Mouse (Mus musculus) limb, embryonic 13.5 days (tissue): Measurements from ENCODE around the gene Rab3il1. TPM values are rescaled to one million over a fixed set of nuclear protein-coding genes. Genes with fewer than 3 reads are reported as not detected.

ENCODE experiments used
- ATAC-seq: fragments of 200-750 bp; cut with Nextera tagmentation; 2 replicates; pipeline ENCODE4 v1.8.0; 2017; ENCODE audit warnings: low read depth, moderate number of reproducible peaks, moderate TSS enrichment; ENCODE audit not compliant: low FRiP score
- H3K27ac ChIP-seq: fragments of 300-500 bp; sonication (generic); 2 replicates; pipeline ENCODE4 v1.5.1; 2015; ENCODE audit warnings: inconsistent platforms, mild to moderate bottlenecking, moderate library complexity
- H3K27me3 ChIP-seq: fragments of 300-500 bp; sonication (generic); 2 replicates; pipeline ENCODE4 v1.6.1; 2015; ENCODE audit warnings: mild to moderate bottlenecking, inconsistent platforms
- H3K36me3 ChIP-seq: fragments of 300-500 bp; sonication (generic); 2 replicates; pipeline ENCODE4 v1.6.1; 2015; ENCODE audit warnings: inconsistent platforms, mild to moderate bottlenecking, moderate library complexity
- H3K4me1 ChIP-seq: fragments of 300-500 bp; sonication (generic); 2 replicates; pipeline ENCODE4 v1.6.1; 2015; ENCODE audit warnings: inconsistent platforms
- H3K4me2 ChIP-seq: fragments of 300-500 bp; sonication (generic); replicated peaks from 2 replicates; pipeline ENCODE4 v1.6.1; 2015; ENCODE audit warnings: inconsistent platforms, mild to moderate bottlenecking, moderate library complexity
- H3K4me3 ChIP-seq: fragments of 300-500 bp; sonication (generic); 2 replicates; pipeline ENCODE4 v1.5.1; 2015; ENCODE audit warnings: moderate library complexity, mild to moderate bottlenecking, inconsistent platforms
- H3K9ac ChIP-seq: fragments of 300-500 bp; sonication (generic); 2 replicates; pipeline ENCODE4 v1.6.1; 2015; ENCODE audit warnings: mild to moderate bottlenecking, inconsistent platforms
- H3K9me3 ChIP-seq: fragments of 300-500 bp; sonication (generic); 2 replicates; pipeline ENCODE4 v1.6.1; 2016; ENCODE audit warnings: inconsistent platforms
- WGBS: fragments of 180-500 bp; shearing (Covaris S2); methylation state at CpG from one replicate; pipeline ENCODE4 v1.1.7; 2015; 5-methylcytosine and 5-hydroxymethylcytosine counted together
- polyA plus RNA-seq: library from polyadenylated mRNA; unstranded; fragments of >200 nt; fragmentation: Nextera tagmentation; extraction: Ambion mirVana; gene quantifications from 2 replicates; pipeline ENCODE4 v1.2.1, GENCODE M21; 2015

The Rab3il1 gene
- polyA plus RNA-seq, 1 experiment from 2014 or later, result 40.6 TPM

GRCm38 (mm10) chr19:10058352-10058825 lies 56.9 kb downstream of the Rab3il1 start:
- 90% methylated on average over 1 of the region's 1 CpGs for WGBS
- H3K9me3 ChIP-seq, result no peaks in the 10 kb centered on the region
- ATAC-seq, result no peak
- H3K9ac ChIP-seq, result no peak overlapping the region
- peaks cover 11% of the 10 kb centered on the region for H3K4me1 ChIP-seq
- no peak overlapping the region for H3K4me3 ChIP-seq
- H3K4me2 ChIP-seq, result no peak overlapping the region
- H3K36me3 ChIP-seq, result peaks cover 70% of the 10 kb centered on the region
- no peaks in the 10 kb centered on the region for H3K27me3 ChIP-seq
- no peak overlapping the region for H3K27ac ChIP-seq

DNA sequence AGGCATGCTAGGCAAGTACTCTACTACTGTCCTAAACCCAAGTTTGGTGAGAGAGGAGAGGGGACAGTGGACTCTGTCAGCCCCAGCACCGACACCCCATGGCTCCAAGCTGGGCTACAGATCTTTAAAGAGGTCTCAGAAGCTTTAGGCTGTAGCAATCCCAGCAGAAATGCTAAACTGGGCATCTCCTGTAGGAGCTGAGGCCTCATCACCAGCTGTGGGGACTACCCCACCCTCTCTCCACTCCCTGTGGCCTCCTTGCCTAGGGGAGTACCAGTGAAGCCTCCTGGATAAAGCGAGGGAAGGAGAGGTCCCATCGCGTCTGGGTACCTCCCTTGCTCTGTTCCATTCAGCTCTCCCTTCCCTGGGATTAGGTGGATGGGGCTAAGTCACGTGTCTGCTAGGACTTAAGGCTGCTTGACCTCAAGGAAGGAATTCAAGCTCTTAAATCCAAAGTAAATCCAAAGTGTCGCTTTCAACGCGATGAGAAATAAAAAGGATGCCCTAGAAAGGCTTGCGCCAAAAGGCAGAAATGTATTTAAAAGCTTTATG lies 57.5 kb downstream of the Rab3il1 start:
- no peak for ATAC-seq
- no peaks in the 10 kb centered on the region for H3K27me3 ChIP-seq

DNA sequence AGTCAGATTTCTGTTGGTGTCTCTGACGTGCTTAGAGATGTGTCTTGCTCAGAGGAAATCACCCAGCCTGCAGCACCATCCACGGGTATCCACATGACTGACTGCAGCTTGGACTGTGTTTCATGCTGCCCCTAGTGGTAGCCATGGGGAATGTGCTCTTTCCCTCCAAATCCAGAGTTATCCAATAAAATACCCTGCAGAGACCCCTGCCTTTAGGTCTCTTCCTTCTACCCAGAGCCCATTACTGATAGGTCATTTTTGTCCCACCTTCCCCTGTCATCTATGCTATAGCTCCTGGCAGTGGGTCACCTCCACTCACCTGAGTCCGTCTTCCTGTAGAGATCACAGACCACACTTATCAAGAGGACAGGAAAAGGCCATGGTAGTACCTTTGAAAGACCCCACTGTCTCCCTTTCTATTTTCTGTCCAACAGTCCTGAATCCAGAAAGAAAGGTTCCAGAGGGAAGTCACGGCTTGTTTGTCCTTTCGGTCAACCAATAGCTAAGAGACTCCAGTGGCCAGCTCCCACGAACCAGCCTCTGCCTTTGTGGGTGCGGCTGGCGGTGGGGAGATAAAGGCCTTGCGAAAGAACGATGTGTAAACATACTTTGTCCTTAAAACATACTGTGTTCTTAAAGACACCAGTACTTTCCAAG lies 58.6 kb downstream of the Rab3il1 start:
- WGBS, result 60% methylated on average over 10 of the region's 10 CpGs
- H3K4me3 ChIP-seq, result no peak overlapping the region
- no peak overlapping the region for H3K9ac ChIP-seq
- ATAC-seq, result peak; percentile 42; the same call in 1 of the 2 replicates
- H3K36me3 ChIP-seq, result peaks cover 72% of the 10 kb centered on the region
- no peak overlapping the region for H3K27ac ChIP-seq
- H3K4me2 ChIP-seq, result no peak overlapping the region
- no peaks in the 10 kb centered on the region for H3K27me3 ChIP-seq
- peaks cover 11% of the 10 kb centered on the region for H3K4me1 ChIP-seq
- no peaks in the 10 kb centered on the region for H3K9me3 ChIP-seq

More for the DNA sequence above, 57.5 kb downstream of the Rab3il1 start:
- WGBS, result 68% methylated on average over 9 of the region's 9 CpGs
- H3K9me3 ChIP-seq, result no peaks in the 10 kb centered on the region
- H3K4me2 ChIP-seq, result no peak overlapping the region
- H3K4me3 ChIP-seq, result no peak overlapping the region
- H3K27ac ChIP-seq, result no peak overlapping the region
- no peak overlapping the region for H3K9ac ChIP-seq
- peaks cover 70% of the 10 kb centered on the region for H3K36me3 ChIP-seq
- H3K4me1 ChIP-seq, result peaks cover 11% of the 10 kb centered on the region

GRCm38 (mm10) chr19:10060783-10061590 lies 59.5 kb downstream of the Rab3il1 start:
- Histone ChIP-seq H3K9me3 (no peaks in the 10 kb centered on the region), H3K27me3 (no peaks in the 10 kb centered on the region), H3K4me3 (no peak overlapping the region), H3K4me1 (peaks cover 11% of the 10 kb centered on the region), H3K27ac (no peak overlapping the region), H3K9ac (no peak overlapping the region), H3K4me2 (no peak overlapping the region), H3K36me3 (peaks cover 73% of the 10 kb centered on the region)
- 62% methylated on average over 8 of the region's 8 CpGs for WGBS
- ATAC-seq, result no peak

DNA sequence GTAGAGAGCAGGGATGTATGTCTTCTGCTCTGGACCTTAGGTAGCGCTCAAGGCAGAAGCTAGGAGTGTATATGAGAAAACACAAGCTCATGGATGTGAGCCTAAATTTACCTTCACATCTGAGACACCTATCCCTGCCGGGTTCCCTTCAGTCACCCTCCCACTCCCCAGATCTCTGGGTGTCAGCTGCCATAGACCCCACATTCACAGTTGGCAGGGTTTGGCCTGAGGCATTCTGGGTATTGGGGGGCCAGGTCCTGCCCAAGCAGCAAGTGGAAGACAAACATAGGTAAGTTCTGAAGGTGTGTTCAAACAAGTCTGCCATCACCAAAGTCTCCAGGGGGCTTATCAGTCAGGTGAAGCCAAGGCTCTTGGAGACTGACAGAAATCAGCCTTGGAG lies 60.2 kb downstream of the Rab3il1 start:
- H3K4me3 ChIP-seq, result no peak overlapping the region
- no peaks in the 10 kb centered on the region for H3K9me3 ChIP-seq
- H3K27ac ChIP-seq, result no peak overlapping the region
- peaks cover 73% of the 10 kb centered on the region for H3K36me3 ChIP-seq
- peaks cover 11% of the 10 kb centered on the region for H3K4me1 ChIP-seq
- H3K27me3 ChIP-seq, result no peaks in the 10 kb centered on the region
- ATAC-seq, result no peak
- 95% methylated on average over 2 of the region's 2 CpGs for WGBS
- no peak overlapping the region for H3K9ac ChIP-seq
- H3K4me2 ChIP-seq, result no peak overlapping the region

DNA sequence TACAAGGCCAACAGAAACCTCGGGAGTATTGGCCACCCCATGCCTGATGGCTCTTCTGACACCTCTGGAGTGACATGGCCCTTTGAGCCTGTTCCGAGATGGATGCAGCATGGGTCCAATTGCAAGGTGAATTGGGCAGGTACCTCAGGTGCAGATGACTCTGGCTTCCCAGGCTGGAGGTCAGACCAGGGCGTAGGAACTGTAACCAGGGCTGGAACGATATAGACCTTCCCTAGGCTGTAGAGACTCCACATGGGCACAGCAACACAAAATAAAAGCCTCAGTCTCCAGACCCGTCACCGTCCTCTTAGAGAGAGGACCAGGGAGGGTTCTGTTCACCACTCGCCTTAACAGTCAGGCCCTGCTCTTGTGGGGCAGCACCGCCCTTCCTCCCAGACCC lies 60.8 kb downstream of the Rab3il1 start:
- Histone ChIP-seq H3K4me1 (peaks cover 11% of the 10 kb centered on the region), H3K9me3 (no peaks in the 10 kb centered on the region), H3K27ac (no peak overlapping the region), H3K36me3 (peaks cover 74% of the 10 kb centered on the region), H3K9ac (no peak overlapping the region), H3K4me2 (no peak overlapping the region), H3K4me3 (no peak overlapping the region), H3K27me3 (no peaks in the 10 kb centered on the region)
- no peak for ATAC-seq
- WGBS, result 86% methylated on average over 8 of the region's 8 CpGs

DNA sequence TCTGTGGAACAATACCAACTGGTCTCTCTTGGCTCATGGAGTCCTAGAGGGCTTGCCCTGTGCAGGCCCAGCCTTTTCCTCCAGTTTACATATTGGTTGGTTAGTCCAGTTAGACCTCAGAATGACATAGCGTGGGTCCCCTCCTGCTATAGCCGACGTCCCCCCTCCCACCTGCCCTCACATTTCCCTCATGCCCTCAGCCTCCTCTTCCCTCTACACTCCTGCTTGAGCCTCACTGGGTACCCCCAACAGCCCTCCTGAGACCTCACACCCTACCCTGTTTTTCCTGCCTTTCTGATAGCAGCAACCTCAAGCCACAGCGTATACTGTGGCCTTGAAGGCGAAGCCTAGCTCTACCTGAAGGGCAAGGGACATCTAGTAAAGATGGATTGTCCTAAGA lies 61.4 kb downstream of the Rab3il1 start:
- H3K4me1 ChIP-seq, result peaks cover 5% of the 10 kb centered on the region
- H3K36me3 ChIP-seq, result peaks cover 77% of the 10 kb centered on the region
- no peak overlapping the region for H3K4me2 ChIP-seq
- ATAC-seq, result no peak
- H3K9me3 ChIP-seq, result no peaks in the 10 kb centered on the region
- no peak overlapping the region for H3K9ac ChIP-seq
- H3K4me3 ChIP-seq, result no peak overlapping the region
- 94% methylated on average over 5 of the region's 5 CpGs for WGBS
- H3K27me3 ChIP-seq, result no peaks in the 10 kb centered on the region
- H3K27ac ChIP-seq, result no peak overlapping the region

- WGBS, result 82% methylated on average over 10 of the region's 10 CpGs
- no peaks in the 10 kb centered on the region for H3K27me3 ChIP-seq
- H3K4me1 ChIP-seq, result peaks cover 4% of the 10 kb centered on the region; the same call in 1 of the 2 replicates
- H3K27ac ChIP-seq, result no peak overlapping the region
- no peak overlapping the region for H3K4me3 ChIP-seq
- no peaks in the 10 kb centered on the region for H3K9me3 ChIP-seq
- H3K9ac ChIP-seq, result no peak overlapping the region
- no peak overlapping the region for H3K4me2 ChIP-seq
- H3K36me3 ChIP-seq, result peaks cover 87% of the 10 kb centered on the region
- ATAC-seq, result no peak
Measured at GRCm38 (mm10) chr19:10064173-10065012, 62.9 kb downstream of the Rab3il1 start.

DNA sequence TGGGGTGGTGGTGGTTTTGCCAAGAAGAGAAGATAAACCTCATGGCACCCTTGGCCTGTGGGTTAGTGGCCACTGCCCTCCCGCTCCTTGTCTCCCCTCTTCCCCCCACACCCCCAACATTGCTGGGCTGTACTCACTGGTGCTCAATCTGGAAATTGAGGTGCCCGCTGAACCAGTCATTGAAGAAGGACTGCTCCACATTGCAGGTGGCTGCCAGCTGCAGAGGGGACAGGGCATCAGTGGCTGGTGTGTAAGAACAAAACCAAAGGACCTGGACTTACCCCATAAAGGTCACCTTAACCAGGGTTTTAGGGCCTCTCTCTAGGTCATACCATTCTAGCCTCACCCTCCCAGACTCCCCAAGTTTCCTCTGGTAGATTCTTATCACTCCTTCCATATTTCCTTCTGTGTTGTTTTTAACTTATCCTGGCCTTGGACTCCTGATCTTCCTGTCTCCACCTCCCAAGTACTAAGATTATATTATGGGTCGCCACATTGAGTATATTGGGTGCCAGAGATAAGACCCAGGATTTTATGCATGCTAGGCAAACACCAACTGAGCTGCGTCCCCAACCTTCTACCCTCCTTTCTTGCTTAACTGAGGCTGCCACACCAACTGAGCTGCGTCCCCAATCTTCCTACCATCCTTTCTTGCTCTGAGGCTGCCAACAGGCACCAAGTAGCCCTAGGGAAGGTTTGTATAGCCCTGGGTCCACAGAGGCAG lies 64.2 kb downstream of the Rab3il1 start:
- Histone ChIP-seq H3K4me2 (no peak overlapping the region), H3K4me3 (no peak overlapping the region), H3K9ac (no peak overlapping the region), H3K9me3 (no peaks in the 10 kb centered on the region), H3K27me3 (no peaks in the 10 kb centered on the region), H3K27ac (no peak overlapping the region), H3K36me3 (peaks cover 99% of the 10 kb centered on the region), H3K4me1 (peaks cover 4% of the 10 kb centered on the region; the same call in 1 of the 2 replicates)
- WGBS, result 88% methylated on average over 5 of the region's 5 CpGs
- no peak for ATAC-seq

- Histone ChIP-seq H3K9me3 (no peaks in the 10 kb centered on the region), H3K9ac (no peak overlapping the region), H3K27me3 (no peaks in the 10 kb centered on the region), H3K4me2 (no peak overlapping the region), H3K36me3 (peaks cover 99% of the 10 kb centered on the region), H3K27ac (no peak overlapping the region), H3K4me3 (no peak overlapping the region), H3K4me1 (no peaks in the 10 kb centered on the region)
- no peak for ATAC-seq
- 92% methylated on average over 4 of the region's 4 CpGs for whole genome bisulfite sequencing
Measured at GRCm38 (mm10) chr19:10066189-10066500, 64.7 kb downstream of the Rab3il1 start.

- Histone ChIP-seq H3K4me2 (no peak overlapping the region), H3K27me3 (no peaks in the 10 kb centered on the region), H3K36me3 (peaks cover 99% of the 10 kb centered on the region), H3K9ac (no peak overlapping the region), H3K4me1 (no peaks in the 10 kb centered on the region), H3K27ac (no peak overlapping the region), H3K9me3 (no peaks in the 10 kb centered on the region), H3K4me3 (no peak overlapping the region)
- WGBS, result 97% methylated on average over 3 of the region's 3 CpGs
- no peak for ATAC-seq
Measured at GRCm38 (mm10) chr19:10066502-10066901, 65.0 kb downstream of the Rab3il1 start.
